Mouse (Mus musculus): ENCODE results near the gene Stkld1.
A peak's percentile ranks its signal among the peaks of the same experiment; 100 is the strongest.

DNA sequence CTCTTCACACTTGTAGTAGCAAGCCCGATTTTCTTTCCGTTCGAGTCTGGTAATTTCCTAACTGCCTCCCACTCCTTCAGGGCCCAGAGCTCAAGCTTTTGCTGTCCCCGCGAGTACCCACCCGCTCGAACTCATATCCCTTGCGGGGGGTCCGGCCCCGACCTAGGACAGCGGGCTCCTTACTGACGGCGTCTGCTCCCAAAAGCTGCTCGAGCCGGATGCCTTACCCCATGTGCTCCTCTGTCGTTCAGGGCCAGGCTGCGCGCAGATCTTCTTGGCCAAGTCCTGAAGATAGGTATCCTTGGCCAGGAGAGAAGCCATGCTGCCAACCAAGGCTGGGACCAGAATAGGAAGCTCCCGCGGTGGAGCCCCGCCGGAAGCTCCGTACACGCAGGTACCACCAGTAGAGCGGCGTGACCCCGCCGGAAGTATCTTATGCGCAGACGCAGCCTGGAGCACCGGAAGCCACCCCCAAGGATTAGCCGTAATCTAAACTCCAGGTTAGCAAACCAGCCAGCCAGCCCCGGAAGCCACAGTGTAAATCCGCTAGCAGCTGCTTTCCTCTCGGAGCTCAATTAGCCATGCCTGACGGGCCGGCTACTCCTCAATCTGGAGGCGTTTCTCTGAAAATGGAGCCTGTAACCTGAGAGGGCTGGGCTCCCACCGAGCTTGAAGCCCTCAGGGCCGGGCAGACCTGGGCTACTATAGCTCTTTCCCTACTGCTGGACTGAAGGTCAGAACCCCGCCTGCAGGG is 31.2 kb upstream of the Stkld1 start, which contains the start of gene Surf6:
- TF ChIP-seq POLR2A (IDR thresholded peaks at IDR 0.05; ENCODE audit: insufficient read length, low read depth) (peak; percentile 50), MYOD1 (IDR thresholded peaks at IDR 0.05; ENCODE audit: control insufficient read depth in 1 of 3, insufficient read length in 2 of 3, low read depth in 2 of 3) (peak; percentile 71 to 88 (median 75)), USF1 (IDR thresholded peaks at IDR 0.05; ENCODE audit: low read depth) (no peak), TCF12 (IDR thresholded peaks at IDR 0.05; ENCODE audit: insufficient read depth, poor library complexity, severe bottlenecking) (peak; percentile 18), MYOG (IDR thresholded peaks at IDR 0.05; ENCODE audit: control insufficient read depth in 1 of 3, insufficient read depth in 1 of 3, insufficient read length in 2 of 3, low read depth in 2 of 3) (peak; percentile 17 to 88 (median 77)), CEBPB (IDR thresholded peaks at IDR 0.05; ENCODE audit: insufficient read depth, poor library complexity, severe bottlenecking) (no peak), SRF (IDR thresholded peaks at IDR 0.05; ENCODE audit: control insufficient read depth, insufficient read length, low read depth) (peak; percentile 40), E2F4 (IDR thresholded peaks at IDR 0.05; ENCODE audit: insufficient read depth) (peak; percentile 20), POLR2AphosphoS2 (IDR thresholded peaks at IDR 0.05; ENCODE audit: insufficient read length, low read depth) (peak; percentile 43)
